Mouse (Mus musculus): ENCODE measurements around the gene Iqck. TPM values are rescaled to one million over a fixed set of nuclear protein-coding genes. Genes with fewer than 3 reads are reported as not detected.
A peak's percentile ranks its signal among the peaks of the same experiment; 100 is the strongest.

The Iqck gene
- polyA plus RNA-seq, 2 experiments, result 0.22 to 0.40 TPM

DNA sequence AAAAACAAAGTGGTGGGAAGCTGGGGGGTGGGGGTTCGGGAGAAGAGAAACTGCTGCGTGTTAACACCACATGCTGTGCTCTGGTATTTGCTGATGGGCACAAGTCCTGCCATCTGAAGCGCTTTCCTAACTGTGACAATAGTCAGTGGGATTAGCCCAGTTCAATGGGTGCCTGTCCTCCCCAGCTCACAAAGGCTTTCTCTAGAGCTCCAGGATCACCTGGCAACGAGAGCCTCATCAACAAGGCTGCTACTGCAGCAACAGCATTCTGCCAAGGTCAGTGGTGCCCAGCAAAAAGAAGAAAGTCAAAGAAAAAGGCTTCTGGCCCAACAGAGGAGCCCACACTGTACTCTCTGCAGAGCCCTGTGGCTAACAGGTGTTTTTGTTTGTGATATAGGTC, 81.3 kb downstream of the Iqck start:
- H3K4me2 ChIP-seq (ENCODE audit: low read depth), result no peak overlapping the region
- H3K27me3 ChIP-seq (ENCODE audit: control insufficient read depth, insufficient read depth, low read length), result no peaks in the 10 kb centered on the region
- ATAC-seq (ENCODE audit: insufficient read depth), result no peak
- H3K4me1 ChIP-seq (replicated peaks; ENCODE audit: control insufficient read depth in 2 of 2, insufficient read depth in 2 of 2, low read length in 1 of 2), result no peaks in the 10 kb centered on the region
- no peaks in the 10 kb centered on the region for H3K9me3 ChIP-seq (ENCODE audit: control insufficient read depth, low read length)
- no peak overlapping the region for H3K27ac ChIP-seq
- no peak for TF ChIP-seq CTCF (IDR thresholded peaks at IDR 0.05; ENCODE audit: low read depth)
- TF ChIP-seq EP300 (IDR thresholded peaks at IDR 0.05; ENCODE audit: low read depth), result no peak
- H3K4me3 ChIP-seq (ENCODE audit: insufficient read depth in 1 of 2, low read depth in 2 of 2, low read length in 2 of 2), result no peak overlapping the region
- no peak overlapping the region for H3K9ac ChIP-seq (replicated peaks)
- DNase-seq (ENCODE audit: low read depth in 3 of 3, low spot score in 3 of 3), result no peak
- 42% methylated on average over 4 of the region's 4 CpGs for WGBS (ENCODE audit: insufficient replicate concordance)
- H3K36me3 ChIP-seq (replicated peaks; ENCODE audit: control insufficient read depth, insufficient read depth, low read depth), result no peaks in the 10 kb centered on the region

DNA sequence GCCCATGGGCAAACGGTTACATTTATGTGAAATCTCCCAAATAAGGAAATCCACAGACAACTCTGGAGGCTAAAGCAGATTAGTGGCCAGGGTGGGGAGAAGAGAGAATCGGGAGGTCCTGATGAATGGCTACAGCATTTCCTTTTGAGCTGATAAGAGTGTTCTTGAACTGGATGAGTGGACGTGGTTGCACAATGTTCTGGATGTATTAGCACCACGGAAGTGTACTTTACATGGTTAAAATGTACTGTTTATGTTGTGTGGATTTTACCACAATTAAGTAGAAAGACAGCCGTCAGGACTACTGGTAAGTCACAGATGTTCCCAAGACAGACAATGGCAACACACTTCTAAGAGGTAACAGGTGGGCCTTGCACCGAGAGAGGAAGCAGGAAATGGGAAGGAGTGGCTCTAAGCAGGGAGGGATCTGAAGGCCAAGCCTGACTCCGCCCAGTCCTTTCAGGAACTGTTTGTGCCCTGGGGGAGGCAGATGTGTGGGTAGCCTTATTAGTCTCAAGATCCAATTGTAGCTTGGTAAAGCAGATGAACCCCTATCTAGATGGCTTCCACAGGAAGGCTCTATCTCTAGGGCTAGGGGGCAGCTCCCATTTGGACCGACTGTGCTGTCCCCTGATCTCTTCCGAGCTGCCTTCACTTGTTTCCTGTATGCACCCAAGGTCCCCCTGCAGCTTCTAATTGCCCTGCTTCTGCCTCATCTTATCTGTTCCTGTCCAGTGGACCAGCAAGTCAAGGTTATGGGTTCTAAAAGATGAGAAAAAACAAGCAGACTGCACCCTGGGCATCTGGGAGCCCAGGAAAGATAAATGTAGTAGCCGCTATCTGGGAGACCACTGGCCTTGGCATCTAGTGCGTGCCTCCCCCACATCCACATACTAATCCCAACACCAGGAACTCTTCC, 82.2 kb downstream of the Iqck start:
- ATAC-seq (ENCODE audit: insufficient read depth) (peak; percentile 43; the same call in 1 of the 2 replicates), DNase-seq (ENCODE audit: low read depth in 3 of 3, low spot score in 3 of 3) (no peak)

DNA sequence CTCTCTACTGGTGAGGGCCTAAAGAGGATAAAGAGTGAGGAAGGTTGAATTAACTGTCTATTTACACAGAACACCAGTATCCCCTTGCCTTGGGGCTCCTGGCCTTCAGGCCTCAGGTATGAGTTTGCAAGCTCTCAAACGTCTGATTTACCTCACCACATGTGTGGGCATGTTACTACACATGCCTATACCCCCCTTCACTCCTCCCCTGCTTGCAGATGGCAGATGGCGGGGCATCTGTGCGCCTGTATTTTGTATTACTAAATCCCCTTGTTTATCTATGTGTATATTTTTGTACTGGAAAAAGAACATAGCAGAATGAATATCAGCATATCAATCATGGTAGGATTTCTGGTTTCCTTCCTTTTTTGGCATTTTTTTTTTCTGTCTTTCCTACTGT, 86.7 kb downstream of the Iqck start:
- ATAC-seq (ENCODE audit: insufficient read depth) (no peak), DNase-seq (ENCODE audit: low read depth in 3 of 3, low spot score in 3 of 3) (no peak)
- Histone ChIP-seq H3K4me1 (replicated peaks; ENCODE audit: control insufficient read depth in 2 of 2, insufficient read depth in 2 of 2, low read length in 1 of 2) (peaks cover 0 to 6% of the 10 kb centered on the region in 2 experiments; a peak in 2 of 4 replicates), H3K27ac (no peak overlapping the region), H3K4me3 (ENCODE audit: insufficient read depth in 1 of 2, low read depth in 2 of 2, low read length in 2 of 2) (no peak overlapping the region), H3K27me3 (ENCODE audit: control insufficient read depth, insufficient read depth, low read length) (no peaks in the 10 kb centered on the region), H3K4me2 (ENCODE audit: low read depth) (no peak overlapping the region), H3K9ac (replicated peaks) (no peak overlapping the region), H3K36me3 (replicated peaks; ENCODE audit: control insufficient read depth, insufficient read depth, low read depth) (no peaks in the 10 kb centered on the region), H3K9me3 (ENCODE audit: control insufficient read depth, low read length) (no peaks in the 10 kb centered on the region)
- no peak for TF ChIP-seq EP300 (IDR thresholded peaks at IDR 0.05; ENCODE audit: low read depth)
- no peak for TF ChIP-seq CTCF (IDR thresholded peaks at IDR 0.05; ENCODE audit: low read depth)
- 61% methylated on average over 3 of the region's 3 CpGs for WGBS (ENCODE audit: insufficient replicate concordance)

More for the DNA sequence above, 82.2 kb downstream of the Iqck start:
- no peak overlapping the region for H3K9ac ChIP-seq (replicated peaks)
- no peak overlapping the region for H3K4me2 ChIP-seq (ENCODE audit: low read depth)
- H3K4me3 ChIP-seq (ENCODE audit: insufficient read depth in 1 of 2, low read depth in 2 of 2, low read length in 2 of 2), result no peak overlapping the region
- H3K27me3 ChIP-seq (ENCODE audit: control insufficient read depth, insufficient read depth, low read length), result no peaks in the 10 kb centered on the region
- 24% methylated on average over 11 of the region's 11 CpGs for WGBS (ENCODE audit: insufficient replicate concordance)
- TF ChIP-seq EP300 (IDR thresholded peaks at IDR 0.05; ENCODE audit: low read depth), result no peak
- TF ChIP-seq CTCF (IDR thresholded peaks at IDR 0.05; ENCODE audit: low read depth), result no peak
- no peaks in the 10 kb centered on the region for H3K4me1 ChIP-seq (replicated peaks; ENCODE audit: control insufficient read depth in 2 of 2, insufficient read depth in 2 of 2, low read length in 1 of 2)
- no peaks in the 10 kb centered on the region for H3K9me3 ChIP-seq (ENCODE audit: control insufficient read depth, low read length)
- H3K36me3 ChIP-seq (replicated peaks; ENCODE audit: control insufficient read depth, insufficient read depth, low read depth), result no peaks in the 10 kb centered on the region
- H3K27ac ChIP-seq, result no peak overlapping the region

DNA sequence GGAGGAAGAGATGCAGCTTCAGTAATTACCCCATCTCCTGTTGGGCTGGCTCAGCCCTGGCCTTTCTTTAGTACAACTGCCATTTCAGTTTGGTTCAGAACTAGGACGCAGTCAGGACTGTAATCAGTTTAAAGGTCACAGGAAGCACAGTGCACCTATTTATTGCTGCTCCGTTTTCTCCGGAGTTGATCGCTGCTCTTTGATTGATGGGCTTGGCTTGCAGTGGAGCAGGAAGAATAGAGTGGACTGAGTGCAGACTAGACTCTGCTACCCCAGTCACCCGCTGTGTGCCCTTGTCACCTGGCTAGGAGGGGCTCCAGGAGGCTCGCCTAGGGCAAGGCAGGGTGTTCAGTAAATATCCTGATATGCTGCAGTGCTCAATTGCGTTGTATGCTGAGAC, 87.6 kb downstream of the Iqck start:
- H3K9me3 ChIP-seq (ENCODE audit: control insufficient read depth, low read length), result no peaks in the 10 kb centered on the region
- TF ChIP-seq CTCF (IDR thresholded peaks at IDR 0.05; ENCODE audit: low read depth) (no peak), EP300 (IDR thresholded peaks at IDR 0.05; ENCODE audit: low read depth) (no peak)
- ATAC-seq (ENCODE audit: insufficient read depth), result no peak
- no peak overlapping the region for H3K4me3 ChIP-seq (ENCODE audit: insufficient read depth in 1 of 2, low read depth in 2 of 2, low read length in 2 of 2)
- no peak overlapping the region for H3K27ac ChIP-seq
- H3K36me3 ChIP-seq (replicated peaks; ENCODE audit: control insufficient read depth, insufficient read depth, low read depth), result no peaks in the 10 kb centered on the region
- no peak for DNase-seq (ENCODE audit: low read depth in 3 of 3, low spot score in 3 of 3)
- no peak overlapping the region for H3K9ac ChIP-seq (replicated peaks)
- peaks cover 0 to 6% of the 10 kb centered on the region in 2 experiments; a peak in 2 of 4 replicates for H3K4me1 ChIP-seq (replicated peaks; ENCODE audit: control insufficient read depth in 2 of 2, insufficient read depth in 2 of 2, low read length in 1 of 2)
- 34% methylated on average over 7 of the region's 7 CpGs for WGBS (ENCODE audit: insufficient replicate concordance)
- no peaks in the 10 kb centered on the region for H3K27me3 ChIP-seq (ENCODE audit: control insufficient read depth, insufficient read depth, low read length)
- no peak overlapping the region for H3K4me2 ChIP-seq (ENCODE audit: low read depth)

DNA sequence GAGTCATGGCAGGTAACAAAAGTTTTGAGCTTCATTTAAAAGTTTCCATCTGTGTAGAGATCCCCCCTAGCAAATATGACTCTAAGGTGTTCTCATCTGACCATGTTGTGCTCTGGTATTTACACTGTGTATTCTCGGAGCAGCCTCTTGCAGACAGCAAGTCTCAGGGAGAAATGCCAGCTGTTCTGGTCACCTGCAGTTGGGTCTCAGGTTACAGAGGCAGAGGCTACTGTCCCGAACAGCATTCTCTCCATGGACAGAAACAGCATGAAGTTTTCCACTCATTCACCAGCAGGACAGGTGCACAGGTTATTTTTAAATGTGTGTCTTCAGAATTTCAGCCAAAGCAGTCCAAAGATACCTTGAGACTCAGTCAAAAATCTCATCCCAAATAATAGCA, 89.3 kb downstream of the Iqck start:
- no peak overlapping the region for H3K27ac ChIP-seq
- DNase-seq (ENCODE audit: low read depth in 3 of 3, low spot score in 3 of 3) (no peak), ATAC-seq (ENCODE audit: insufficient read depth) (no peak)
- WGBS (ENCODE audit: insufficient replicate concordance), result 30% methylated on average over 2 of the region's 2 CpGs
- H3K36me3 ChIP-seq (replicated peaks; ENCODE audit: control insufficient read depth, insufficient read depth, low read depth), result no peaks in the 10 kb centered on the region
- no peak overlapping the region for H3K4me3 ChIP-seq (ENCODE audit: insufficient read depth in 1 of 2, low read depth in 2 of 2, low read length in 2 of 2)
- H3K4me1 ChIP-seq (replicated peaks; ENCODE audit: control insufficient read depth in 2 of 2, insufficient read depth in 2 of 2, low read length in 1 of 2), result peaks cover 0 to 6% of the 10 kb centered on the region in 2 experiments; a peak in 2 of 4 replicates
- no peaks in the 10 kb centered on the region for H3K9me3 ChIP-seq (ENCODE audit: control insufficient read depth, low read length)
- no peaks in the 10 kb centered on the region for H3K27me3 ChIP-seq (ENCODE audit: control insufficient read depth, insufficient read depth, low read length)
- H3K9ac ChIP-seq (replicated peaks), result no peak overlapping the region
- H3K4me2 ChIP-seq (ENCODE audit: low read depth), result no peak overlapping the region
- TF ChIP-seq EP300 (IDR thresholded peaks at IDR 0.05; ENCODE audit: low read depth), result no peak
- no peak for TF ChIP-seq CTCF (IDR thresholded peaks at IDR 0.05; ENCODE audit: low read depth)

Measured in liver, embryonic 14.5 days (tissue).